Mouse (Mus musculus): ENCODE data around the gene Kcnq2. TPM values are rescaled to one million over a fixed set of nuclear protein-coding genes. Genes with fewer than 3 reads are reported as not detected.

Gene Kcnq2
- polyA plus RNA-seq, 1 experiment from 2014 or later, result 1.5 TPM

- no peak overlapping the region for H3K4me2 ChIP-seq
- H3K27ac ChIP-seq, result no peak overlapping the region
- no peak for ATAC-seq (ENCODE audit: insufficient read depth, low FRiP score, low read depth)
- no peak overlapping the region for H3K4me3 ChIP-seq (replicated peaks)
- H3K9ac ChIP-seq, result no peak overlapping the region
- H3K9me3 ChIP-seq, result no peaks in the 10 kb centered on the region
- H3K27me3 ChIP-seq (replicated peaks), result no peaks in the 10 kb centered on the region
- WGBS, result 43% methylated on average over 4 of the region's 4 CpGs
- 0 out of 2 replicates have a peak, but pooled peaks cover 5% of the 10 kb centered on the region for H3K4me1 ChIP-seq
- no peaks in the 10 kb centered on the region for H3K36me3 ChIP-seq
Measured at GRCm38 (mm10) chr2:181083945-181084344, 51.2 kb downstream of the Kcnq2 start.

GRCm38 (mm10) chr2:181080886-181081285, 54.2 kb downstream of the Kcnq2 start:
- no peak overlapping the region for H3K9ac ChIP-seq
- 0 out of 2 replicates have a peak, but pooled peaks cover 5% of the 10 kb centered on the region for H3K4me1 ChIP-seq
- peak overlapping the region; percentile 23; the same call in 1 of the 2 replicates for H3K4me2 ChIP-seq
- no peaks in the 10 kb centered on the region for H3K36me3 ChIP-seq
- no peak overlapping the region for H3K27ac ChIP-seq
- no peaks in the 10 kb centered on the region for H3K27me3 ChIP-seq (replicated peaks)
- 52% methylated on average over 5 of the region's 5 CpGs for WGBS
- no peak overlapping the region for H3K4me3 ChIP-seq (replicated peaks)
- peak; percentile 57; the same call in 1 of the 2 replicates for ATAC-seq (ENCODE audit: insufficient read depth, low FRiP score, low read depth)
- no peaks in the 10 kb centered on the region for H3K9me3 ChIP-seq

GRCm38 (mm10) chr2:181079518-181079917, 55.6 kb downstream of the Kcnq2 start:
- H3K4me1 ChIP-seq, result 0 out of 2 replicates have a peak, but pooled peaks cover 5% of the 10 kb centered on the region
- H3K4me3 ChIP-seq (replicated peaks), result no peak overlapping the region
- no peaks in the 10 kb centered on the region for H3K36me3 ChIP-seq
- H3K27me3 ChIP-seq (replicated peaks), result no peaks in the 10 kb centered on the region
- no peaks in the 10 kb centered on the region for H3K9me3 ChIP-seq
- H3K27ac ChIP-seq, result no peak overlapping the region
- no peak overlapping the region for H3K4me2 ChIP-seq
- 80% methylated on average over 2 of the region's 2 CpGs for WGBS
- peak; percentile 71; the same call in 1 of the 2 replicates for ATAC-seq (ENCODE audit: insufficient read depth, low FRiP score, low read depth)
- H3K9ac ChIP-seq, result no peak overlapping the region

- no peak overlapping the region for H3K9ac ChIP-seq
- no peaks in the 10 kb centered on the region for H3K9me3 ChIP-seq
- no peaks in the 10 kb centered on the region for H3K27me3 ChIP-seq (replicated peaks)
- 85% methylated on average over 2 of the region's 2 CpGs for WGBS
- no peaks in the 10 kb centered on the region for H3K36me3 ChIP-seq
- H3K4me3 ChIP-seq (replicated peaks), result no peak overlapping the region
- H3K4me1 ChIP-seq, result 0 out of 2 replicates have a peak, but pooled peaks cover 5% of the 10 kb centered on the region
- no peak overlapping the region for H3K27ac ChIP-seq
- no peak overlapping the region for H3K4me2 ChIP-seq
- 0 out of 2 replicates have a peak, but pooled peaks have one; percentile 54 for ATAC-seq (ENCODE audit: insufficient read depth, low FRiP score, low read depth)
Measured at GRCm38 (mm10) chr2:181078908-181079307, 56.2 kb downstream of the Kcnq2 start.

GRCm38 (mm10) chr2:181075501-181075900, 59.6 kb downstream of the Kcnq2 start:
- Histone ChIP-seq H3K9ac (no peak overlapping the region), H3K4me2 (no peak overlapping the region), H3K4me1 (no peaks in the 10 kb centered on the region), H3K36me3 (no peaks in the 10 kb centered on the region), H3K27ac (no peak overlapping the region), H3K9me3 (no peaks in the 10 kb centered on the region), H3K27me3 (replicated peaks) (no peaks in the 10 kb centered on the region; the same call in 1 of the 2 replicates), H3K4me3 (replicated peaks) (no peak overlapping the region)
- ATAC-seq (ENCODE audit: insufficient read depth, low FRiP score, low read depth), result no peak
- WGBS, result 82% methylated on average over 12 of the region's 12 CpGs

- H3K4me3 ChIP-seq (replicated peaks), result no peak overlapping the region
- WGBS, result 6% methylated on average over 1 of the region's 1 CpGs
- no peaks in the 10 kb centered on the region for H3K9me3 ChIP-seq
- no peak overlapping the region for H3K4me2 ChIP-seq
- no peaks in the 10 kb centered on the region; the same call in 1 of the 2 replicates for H3K27me3 ChIP-seq (replicated peaks)
- no peaks in the 10 kb centered on the region for H3K36me3 ChIP-seq
- no peak for ATAC-seq (ENCODE audit: insufficient read depth, low FRiP score, low read depth)
- H3K9ac ChIP-seq, result no peak overlapping the region
- H3K4me1 ChIP-seq, result no peaks in the 10 kb centered on the region
- no peak overlapping the region for H3K27ac ChIP-seq
Measured at GRCm38 (mm10) chr2:181072403-181072714, 62.7 kb downstream of the Kcnq2 start.

- Histone ChIP-seq H3K9ac (no peak overlapping the region), H3K27me3 (replicated peaks) (no peaks in the 10 kb centered on the region; the same call in 1 of the 2 replicates), H3K27ac (no peak overlapping the region), H3K4me3 (replicated peaks) (no peak overlapping the region), H3K36me3 (no peaks in the 10 kb centered on the region), H3K9me3 (no peaks in the 10 kb centered on the region), H3K4me1 (no peaks in the 10 kb centered on the region), H3K4me2 (no peak overlapping the region)
- ATAC-seq (ENCODE audit: insufficient read depth, low FRiP score, low read depth), result peak; percentile 56; the same call in 1 of the 2 replicates
- 54% methylated on average over 7 of the region's 7 CpGs for WGBS
Measured at GRCm38 (mm10) chr2:181071706-181072402, 63.2 kb downstream of the Kcnq2 start.

- H3K36me3 ChIP-seq, result no peaks in the 10 kb centered on the region
- H3K9ac ChIP-seq, result no peak overlapping the region
- WGBS, result 42% methylated on average over 7 of the region's 7 CpGs
- no peaks in the 10 kb centered on the region; the same call in 1 of the 2 replicates for H3K27me3 ChIP-seq (replicated peaks)
- no peaks in the 10 kb centered on the region for H3K9me3 ChIP-seq
- no peak overlapping the region for H3K4me3 ChIP-seq (replicated peaks)
- no peak for ATAC-seq (ENCODE audit: insufficient read depth, low FRiP score, low read depth)
- no peak overlapping the region for H3K4me2 ChIP-seq
- H3K27ac ChIP-seq, result no peak overlapping the region
- no peaks in the 10 kb centered on the region for H3K4me1 ChIP-seq
Measured at GRCm38 (mm10) chr2:181070136-181070535, 65.0 kb downstream of the Kcnq2 start.

GRCm38 (mm10) chr2:181068499-181068898, 66.6 kb downstream of the Kcnq2 start:
- Histone ChIP-seq H3K36me3 (no peaks in the 10 kb centered on the region), H3K27me3 (replicated peaks) (no peaks in the 10 kb centered on the region; the same call in 1 of the 2 replicates), H3K4me2 (no peak overlapping the region), H3K4me3 (replicated peaks) (no peak overlapping the region), H3K9ac (no peak overlapping the region), H3K4me1 (no peaks in the 10 kb centered on the region), H3K27ac (no peak overlapping the region), H3K9me3 (no peaks in the 10 kb centered on the region)
- no peak for ATAC-seq (ENCODE audit: insufficient read depth, low FRiP score, low read depth)
- WGBS, result 61% methylated on average over 5 of the region's 5 CpGs

GRCm38 (mm10) chr2:181065827-181066226, 69.3 kb downstream of the Kcnq2 start:
- Histone ChIP-seq H3K9me3 (no peaks in the 10 kb centered on the region), H3K4me3 (replicated peaks) (no peak overlapping the region), H3K27me3 (replicated peaks) (no peaks in the 10 kb centered on the region), H3K27ac (no peak overlapping the region), H3K4me2 (no peak overlapping the region), H3K36me3 (no peaks in the 10 kb centered on the region), H3K9ac (no peak overlapping the region), H3K4me1 (no peaks in the 10 kb centered on the region)
- 32% methylated on average over 4 of the region's 4 CpGs for WGBS
- ATAC-seq (ENCODE audit: insufficient read depth, low FRiP score, low read depth), result no peak

GRCm38 (mm10) chr2:181060127-181060526, 75.0 kb downstream of the Kcnq2 start:
- H3K27ac ChIP-seq, result no peak overlapping the region
- H3K36me3 ChIP-seq, result no peaks in the 10 kb centered on the region
- H3K4me3 ChIP-seq (replicated peaks), result no peak overlapping the region
- H3K4me1 ChIP-seq, result no peaks in the 10 kb centered on the region
- H3K9me3 ChIP-seq, result no peaks in the 10 kb centered on the region
- 18% methylated on average over 5 of the region's 5 CpGs for WGBS
- no peak for ATAC-seq (ENCODE audit: insufficient read depth, low FRiP score, low read depth)
- H3K9ac ChIP-seq, result no peak overlapping the region
- H3K4me2 ChIP-seq, result no peak overlapping the region
- H3K27me3 ChIP-seq (replicated peaks), result no peaks in the 10 kb centered on the region

GRCm38 (mm10) chr2:181058193-181058592, 76.9 kb downstream of the Kcnq2 start:
- H3K36me3 ChIP-seq, result no peaks in the 10 kb centered on the region
- H3K9me3 ChIP-seq, result no peaks in the 10 kb centered on the region
- H3K4me3 ChIP-seq (replicated peaks), result no peak overlapping the region
- ATAC-seq (ENCODE audit: insufficient read depth, low FRiP score, low read depth), result no peak
- no peak overlapping the region for H3K4me2 ChIP-seq
- H3K27ac ChIP-seq, result no peak overlapping the region
- H3K27me3 ChIP-seq (replicated peaks), result no peaks in the 10 kb centered on the region
- 51% methylated on average over 3 of the region's 3 CpGs for WGBS
- no peaks in the 10 kb centered on the region for H3K4me1 ChIP-seq
- no peak overlapping the region for H3K9ac ChIP-seq
